Mouse (Mus musculus) embryo, embryonic 10 days (tissue): Measurements from ENCODE around the gene Neurod4.
"Not testable (repeated sequence)": the region's sequence is repeated elsewhere in the genome, so short reads cannot be mapped to it uniquely, and the experiment has no call there.

ENCODE experiments used
- DNase-seq: peaks from one replicate; pipeline ENCODE4 v3.0.0-alpha.2; 2015; ENCODE audit warnings: low spot score

The Neurod4 gene

DNA sequence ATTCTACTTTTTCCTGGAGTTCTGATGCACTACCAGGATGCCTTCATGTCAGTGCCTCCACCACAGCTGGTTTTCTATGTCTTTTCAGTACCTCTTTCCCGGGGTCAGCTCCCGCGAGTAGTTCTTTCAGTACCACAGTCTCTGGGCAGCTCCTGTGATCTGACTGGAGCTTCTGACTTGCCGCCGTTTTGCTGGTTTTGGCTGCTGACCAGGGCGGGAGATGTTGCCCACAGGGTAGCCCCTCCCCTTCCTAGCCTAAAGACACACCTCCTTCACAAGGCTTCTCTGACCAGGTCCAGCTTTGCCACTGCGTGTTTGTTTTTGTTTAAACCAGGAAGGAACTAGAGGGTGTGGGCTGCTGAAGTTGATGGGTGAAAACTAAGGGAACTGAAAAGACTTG is at the start of gene Neurod4:
TSS of gene Neurod4 (minus strand) at position 175 of the 400 bp plus-strand sequence.
- DNase-seq = peak; percentile 83

DNA sequence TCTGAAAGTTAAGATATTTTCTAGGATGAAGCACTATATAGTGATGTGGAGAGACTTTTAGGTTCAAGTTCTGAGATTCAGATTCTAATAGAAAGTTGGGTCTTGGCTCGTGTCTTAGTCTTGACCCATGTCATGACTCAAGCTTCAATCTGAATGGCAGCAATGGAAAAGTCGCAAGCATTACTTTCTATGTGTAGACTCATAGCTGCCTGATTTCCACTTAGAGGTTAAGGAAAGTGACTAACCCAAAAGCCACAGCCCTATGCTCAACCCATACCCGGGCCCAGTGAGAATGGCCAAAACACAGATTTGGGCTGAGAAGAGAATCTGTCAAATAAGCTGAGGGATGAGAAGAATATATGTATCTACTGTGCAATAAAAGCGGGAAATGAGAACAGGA is 44.2 kb upstream of the Neurod4 start:
- DNase-seq = no peak

DNA sequence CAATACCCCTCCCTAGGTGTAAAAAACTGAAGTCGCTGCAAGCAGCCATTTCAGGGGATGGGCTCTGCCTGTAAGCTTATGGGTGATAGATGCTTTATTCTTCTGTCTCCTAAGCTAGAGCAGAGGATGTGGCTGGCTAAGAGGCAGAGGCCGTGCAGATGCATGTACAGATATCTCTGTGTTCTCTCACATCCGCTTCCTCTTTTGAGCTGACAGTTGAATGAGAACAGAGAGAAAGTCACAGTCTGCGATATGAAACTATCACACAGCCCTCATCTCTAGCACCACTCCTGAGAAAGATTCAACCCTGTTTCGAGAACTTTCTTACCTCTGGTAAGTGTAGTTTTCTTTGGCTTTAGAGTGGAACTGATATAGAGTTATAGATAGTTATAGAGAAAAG is 42.6 kb upstream of the Neurod4 start, which contains the start of gene Tespa1:
TSS of gene Tespa1 (plus strand) at position 234 of the 400 bp plus-strand sequence.
- DNase-seq = no peak

DNA sequence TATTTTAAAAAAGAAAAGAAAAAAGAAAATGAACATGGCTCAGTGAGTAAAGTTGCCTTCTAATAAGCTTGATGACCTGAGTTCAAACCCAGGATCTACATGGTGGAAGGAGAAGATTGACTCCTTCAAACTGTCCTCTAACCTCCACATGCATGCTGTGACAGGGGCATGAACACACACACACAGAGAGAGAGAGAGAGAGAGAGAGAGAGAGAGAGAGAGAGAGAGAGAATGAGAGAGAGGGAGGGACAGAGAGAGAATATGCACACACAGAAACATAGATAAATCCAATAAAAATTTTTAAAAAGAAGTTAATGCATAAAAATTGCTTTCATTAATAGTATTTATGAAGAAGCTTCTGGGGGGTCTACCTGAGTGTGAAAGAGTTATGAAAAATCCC is 42.0 kb upstream of the Neurod4 start:
- DNase-seq = no peak

DNA sequence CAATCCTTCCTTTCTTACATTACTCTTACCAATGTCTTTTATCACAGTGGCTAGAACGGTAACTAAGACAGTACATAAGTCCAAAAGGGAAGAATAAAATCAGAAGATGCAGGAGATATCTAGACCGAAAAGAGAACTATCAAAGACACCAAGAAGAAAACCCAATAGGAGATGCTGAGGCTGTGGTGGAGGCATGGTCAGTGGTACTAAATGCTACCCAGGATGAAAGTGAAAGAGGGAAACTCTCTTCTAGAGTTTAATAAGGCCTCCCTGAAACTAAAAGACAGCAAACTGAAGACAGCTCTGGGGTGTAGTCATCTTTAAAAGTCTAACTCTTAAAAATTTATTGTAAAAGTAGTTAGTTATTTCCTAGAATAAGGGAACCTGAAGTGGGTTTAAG is 40.7 kb upstream of the Neurod4 start:
- DNase-seq = no peak

DNA sequence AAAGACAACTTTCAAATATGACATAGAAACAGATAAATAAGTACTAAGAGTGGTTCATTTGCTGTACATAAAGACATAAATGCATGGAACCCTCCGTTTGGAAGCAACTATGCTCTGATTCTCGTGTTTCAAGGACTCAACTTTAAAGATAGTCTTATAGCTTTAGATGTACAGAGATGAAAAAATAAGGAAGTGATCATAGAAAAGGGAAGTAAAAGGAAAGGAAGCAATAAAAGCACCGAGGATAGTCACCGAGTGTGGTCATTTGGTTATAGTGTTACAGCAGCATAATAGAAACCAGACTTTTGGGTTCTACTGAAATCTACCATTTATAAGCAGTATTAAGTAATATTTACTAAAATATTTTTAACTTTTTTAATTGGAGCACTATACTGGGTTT is 38.7 kb upstream of the Neurod4 start:
- DNase-seq = no peak

DNA sequence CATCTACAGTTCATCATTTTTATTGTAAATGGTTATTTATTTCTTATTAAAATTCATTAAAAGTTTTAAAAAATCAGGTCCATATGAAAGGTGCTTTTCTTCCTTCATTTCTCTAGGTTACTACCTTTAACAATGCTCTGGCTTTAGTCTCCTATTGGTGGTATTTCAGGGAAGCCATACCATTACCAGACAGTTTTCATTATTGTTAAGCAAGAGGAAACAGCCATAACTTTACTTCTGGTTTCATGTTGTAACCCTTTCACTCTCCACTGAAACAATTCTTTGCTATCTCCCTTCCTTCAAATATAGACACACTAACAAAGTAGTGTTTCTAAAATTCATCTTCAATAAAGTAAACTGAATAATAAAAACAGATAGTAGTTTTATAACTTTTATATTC is 35.8 kb upstream of the Neurod4 start:
- DNase-seq = no peak

DNA sequence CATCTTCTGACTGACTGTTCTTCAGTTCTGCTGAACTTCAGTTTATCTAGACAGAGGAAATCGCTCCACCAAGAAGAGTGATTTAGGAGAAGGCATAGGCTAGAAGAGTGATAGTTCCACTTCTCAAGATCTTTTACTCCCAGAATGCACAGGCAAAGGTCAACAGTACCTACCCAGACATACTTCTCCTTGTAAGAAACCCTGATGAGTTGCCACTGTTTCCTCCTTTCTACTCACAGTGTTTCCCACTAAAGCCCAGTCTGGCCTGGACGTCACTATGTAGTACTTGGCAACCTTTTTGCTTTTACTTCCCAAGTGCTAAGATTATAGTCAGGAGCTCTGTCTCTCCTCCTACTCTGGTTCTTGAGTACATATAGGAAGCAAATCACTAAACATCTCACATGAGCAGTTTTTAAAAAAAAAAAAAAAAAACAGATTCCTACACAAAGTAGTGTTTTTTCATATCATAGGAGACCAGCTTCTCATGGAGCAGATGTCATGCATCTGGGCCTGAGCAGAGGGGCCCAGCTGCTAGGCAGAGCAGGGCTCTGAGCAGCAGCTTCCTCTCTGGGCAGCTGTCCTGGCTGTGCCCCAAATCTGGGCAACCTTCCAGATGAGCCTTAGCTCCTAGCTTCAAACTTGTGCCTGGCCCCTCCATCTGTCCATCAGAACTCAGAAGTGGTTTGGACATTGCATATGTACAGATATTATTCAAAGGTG is 34.2 kb upstream of the Neurod4 start:
- DNase-seq = no peak

DNA sequence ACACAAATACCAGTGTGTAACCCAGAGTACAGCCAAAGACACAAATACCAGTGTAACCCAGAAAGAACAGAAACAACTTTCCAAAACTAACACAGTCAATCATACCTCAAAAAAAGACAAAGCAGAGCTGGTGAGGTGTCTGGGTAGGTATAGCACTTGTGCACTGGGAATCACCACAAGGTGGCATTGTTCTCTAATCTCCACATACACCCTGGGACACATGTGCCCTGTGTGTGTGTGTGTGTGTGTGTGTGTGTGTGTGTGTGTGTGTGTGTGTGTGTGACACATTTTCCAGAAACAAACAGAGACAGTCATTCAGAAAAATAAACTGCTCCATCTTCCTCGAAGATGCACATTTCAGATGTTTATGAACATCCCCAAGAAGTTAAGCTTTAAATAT is 33.5 kb upstream of the Neurod4 start:
- DNase-seq = peak; percentile 50

DNA sequence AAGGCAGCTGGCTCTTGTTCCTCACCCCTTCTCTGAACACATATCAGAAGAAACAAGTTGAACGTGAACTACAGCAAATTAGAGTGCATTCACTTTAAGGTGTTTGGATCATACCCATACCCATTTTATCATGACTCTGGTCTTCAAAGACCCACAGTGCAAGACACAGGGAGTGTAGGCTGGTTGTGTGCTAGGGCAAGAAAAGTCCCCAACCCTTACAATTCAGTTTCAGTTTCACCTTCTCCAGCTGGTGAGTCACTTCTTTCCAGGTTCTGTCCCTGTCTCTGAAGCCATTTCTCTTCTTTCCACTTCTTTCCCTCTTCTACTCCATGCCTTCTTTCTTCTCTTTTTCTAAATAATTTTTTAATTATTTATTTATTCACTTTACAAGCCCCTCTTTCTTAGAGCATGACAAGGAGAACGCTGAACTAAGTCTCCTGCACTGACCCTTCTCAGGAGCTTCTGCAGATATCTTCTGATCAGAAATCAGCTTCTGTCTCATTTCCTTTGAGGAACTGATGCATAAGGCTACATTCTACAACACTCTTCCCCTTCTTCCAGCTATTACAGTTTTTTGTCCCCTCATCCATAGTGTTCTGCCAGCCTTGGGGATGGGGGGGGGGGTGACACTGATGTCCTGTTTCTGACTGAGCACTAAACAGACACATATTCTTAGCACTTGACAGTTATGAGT is 31.6 kb upstream of the Neurod4 start:
- DNase-seq = no peak

DNA sequence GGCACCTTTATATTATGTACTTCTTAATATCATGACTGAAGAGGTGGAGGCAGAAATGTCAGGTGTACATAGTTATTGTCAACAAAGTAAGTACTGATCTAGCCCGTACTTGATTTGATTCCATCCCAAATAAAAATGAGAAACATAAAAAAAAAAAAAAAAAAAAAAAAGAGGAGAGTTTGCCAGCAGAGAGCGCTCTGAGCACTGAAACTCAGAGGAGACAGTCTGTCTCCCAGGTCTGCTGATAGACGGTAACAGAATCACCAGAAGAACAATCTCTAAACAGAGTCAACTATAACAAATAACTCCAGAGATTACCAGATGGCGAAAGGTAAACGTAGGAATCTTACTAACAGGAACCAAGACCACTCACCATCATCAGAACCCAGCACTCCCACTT is 24.1 kb upstream of the Neurod4 start:
- not testable (repeated sequence) for DNase-seq

DNA sequence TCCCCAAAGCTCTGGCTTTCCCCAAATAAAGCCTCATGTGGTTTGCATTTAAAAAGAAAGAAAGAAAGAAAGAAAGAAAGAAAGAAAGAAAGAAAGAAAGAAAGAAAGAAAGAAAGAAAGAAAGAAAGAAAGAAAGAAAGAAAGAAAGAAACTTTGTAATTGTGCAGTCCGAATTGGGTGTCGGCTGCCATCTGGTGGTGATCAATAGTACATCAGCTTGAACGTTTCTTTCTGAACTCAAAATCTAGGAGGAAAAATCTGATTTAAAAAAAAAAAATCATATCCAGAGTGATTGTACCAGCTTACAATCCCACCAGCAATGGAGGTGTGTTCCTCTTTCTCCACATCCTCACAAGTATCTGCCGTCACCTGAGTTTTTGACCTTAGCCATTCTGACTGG is 18.7 kb upstream of the Neurod4 start:
- DNase-seq = peak; percentile 40

DNA sequence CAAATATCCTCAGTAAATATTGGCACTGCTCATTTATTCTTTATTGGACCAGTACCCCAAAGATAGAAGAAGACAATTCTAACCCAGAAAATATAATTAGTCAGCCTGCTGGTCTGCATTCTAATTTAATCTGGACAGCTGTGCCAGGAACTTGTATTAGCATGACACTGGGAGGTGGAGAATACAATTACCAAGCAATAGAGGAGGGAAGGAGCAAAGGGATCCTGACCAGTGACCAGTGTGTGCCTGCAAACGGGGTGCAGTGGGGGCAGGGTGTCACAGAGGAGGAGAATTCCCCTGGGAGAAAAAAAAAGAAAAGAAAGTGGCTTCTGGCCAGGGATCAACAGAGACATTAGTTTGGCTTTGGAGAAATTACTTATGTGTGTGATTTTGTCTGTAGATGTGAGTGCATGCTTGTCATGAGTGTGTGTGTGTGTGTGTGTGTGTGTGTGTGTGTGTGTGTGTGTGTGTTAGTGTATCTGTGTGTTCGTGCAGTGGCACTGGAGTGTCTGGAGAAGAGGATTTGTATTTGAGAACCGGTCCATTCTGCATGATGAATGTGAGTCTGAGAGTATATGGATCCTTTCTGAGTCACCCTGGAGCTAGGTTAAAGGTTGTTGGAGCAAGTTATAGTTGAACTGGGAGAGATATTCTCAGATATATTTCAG is 13.8 kb upstream of the Neurod4 start:
- DNase-seq = peak; percentile 20

DNA sequence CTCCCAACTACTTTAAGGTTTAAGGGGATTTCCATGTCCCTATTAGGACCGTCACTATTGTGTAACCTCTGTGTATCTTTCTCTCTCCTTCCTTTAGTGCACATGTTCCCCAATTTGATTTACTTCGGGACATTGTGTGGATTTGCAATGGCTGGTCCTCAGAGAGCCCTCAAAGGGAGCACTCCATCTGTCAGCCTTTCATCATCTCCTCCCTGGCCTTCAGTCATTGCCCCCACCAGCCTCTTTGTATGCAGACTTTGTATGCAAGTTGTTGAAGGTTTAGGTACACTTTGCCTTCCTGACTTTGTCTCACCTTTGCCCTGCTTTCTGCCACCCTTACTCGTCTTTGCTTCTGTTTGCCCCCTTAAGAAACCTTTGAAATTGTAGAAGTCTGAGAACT is 8.0 kb upstream of the Neurod4 start:
- DNase-seq = no peak

DNA sequence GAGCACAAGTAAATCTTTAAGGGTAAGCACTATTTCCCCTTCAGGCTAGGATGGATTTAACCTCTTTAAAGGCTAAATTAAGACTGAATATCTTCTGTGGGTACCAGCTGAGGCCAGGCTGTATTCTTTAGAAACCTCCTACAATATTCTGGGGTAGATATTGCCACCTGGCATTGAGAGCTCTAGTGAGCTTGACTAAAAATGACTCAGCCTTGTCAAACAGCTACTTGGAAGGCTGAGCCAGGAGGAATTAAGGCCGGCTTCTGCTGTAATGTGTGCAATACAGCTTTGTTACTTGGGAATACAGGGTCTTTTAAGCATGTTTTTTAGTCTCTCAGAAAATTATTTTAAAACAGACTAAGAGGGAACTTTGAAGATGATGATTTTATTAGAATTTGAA is 7.2 kb upstream of the Neurod4 start:
- DNase-seq = no peak

DNA sequence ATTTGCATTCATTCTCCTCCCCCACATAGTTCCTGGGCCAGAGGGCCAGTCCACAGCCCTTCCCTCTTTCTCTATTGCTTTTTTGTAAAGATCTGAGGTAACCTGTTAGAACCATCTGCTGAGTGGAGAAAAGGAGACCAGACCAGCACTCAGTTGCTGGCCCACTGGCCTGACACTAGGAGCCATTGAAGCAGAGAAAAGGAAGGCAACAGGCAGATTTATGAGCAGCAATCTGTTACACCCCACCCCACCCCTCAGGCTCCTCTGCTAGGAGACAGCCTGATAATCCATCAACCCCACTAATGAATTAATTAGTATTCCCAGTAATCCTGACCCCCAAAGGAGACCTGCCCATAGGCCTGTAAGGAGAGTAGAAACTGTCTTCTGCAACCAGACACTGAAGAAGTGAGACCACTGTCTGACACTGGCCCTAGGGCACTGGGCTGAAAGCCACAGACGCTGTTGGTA is 2.0 kb upstream of the Neurod4 start:
- peak; percentile 50 for DNase-seq

DNA sequence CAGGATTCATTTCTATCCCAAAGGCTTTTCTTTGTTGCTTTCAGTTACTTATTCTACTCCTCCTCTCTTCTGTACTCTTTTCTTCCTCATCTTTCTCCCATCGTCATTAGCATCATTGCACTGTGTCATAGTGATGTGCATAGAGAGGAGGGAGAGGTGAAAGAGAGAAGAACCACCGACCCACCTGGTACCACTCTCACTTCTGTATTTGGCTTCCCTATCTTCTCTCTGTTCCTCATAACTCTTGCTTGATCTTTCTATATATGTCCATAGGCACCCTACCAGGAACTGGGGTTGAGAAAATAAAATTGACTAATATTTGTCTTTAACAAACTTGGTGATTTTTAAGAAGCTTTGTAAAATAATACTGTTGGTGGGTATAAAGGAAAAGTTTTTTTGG is 3.5 kb downstream of the Neurod4 start:
- no peak for DNase-seq

DNA sequence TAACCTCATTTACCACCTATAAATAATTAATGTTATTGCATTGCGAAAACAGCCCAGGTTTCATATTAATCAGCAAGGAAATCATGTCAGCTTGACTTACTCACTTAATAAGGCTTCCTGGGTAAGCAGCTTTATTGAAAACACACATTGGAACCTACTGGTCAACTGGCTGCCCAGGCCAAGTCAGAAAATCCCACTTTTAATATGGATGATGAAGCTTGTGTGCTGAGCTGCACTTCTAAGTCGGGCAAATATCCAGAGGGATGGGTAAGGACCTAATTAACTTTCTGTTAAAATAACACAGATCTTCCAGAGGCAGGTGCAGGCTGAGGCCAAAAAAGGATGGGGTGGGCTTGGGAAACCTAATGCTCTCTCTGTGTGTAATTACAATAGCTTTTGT is 4.3 kb downstream of the Neurod4 start:
- DNase-seq = no peak

DNA sequence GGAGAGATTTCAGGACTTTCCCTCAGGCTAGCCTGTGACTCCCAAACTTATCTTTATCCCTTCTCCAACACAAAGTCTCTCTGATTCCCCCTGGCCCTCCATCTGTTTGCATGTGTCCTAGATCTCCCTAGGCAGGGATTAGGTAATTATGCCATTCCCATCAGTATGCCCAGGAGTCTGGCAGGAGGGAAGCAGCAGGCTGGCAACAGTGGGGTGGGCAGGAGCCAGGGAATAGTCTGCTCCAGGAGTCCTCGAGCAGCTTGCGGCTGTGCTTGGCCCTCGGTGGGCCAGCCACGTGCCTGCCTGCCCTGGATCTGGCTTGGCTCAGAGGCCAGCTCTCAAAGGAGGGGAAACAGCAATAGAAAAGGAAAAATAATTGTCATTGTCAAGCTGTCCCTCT is 16.8 kb downstream of the Neurod4 start:
- no peak for DNase-seq

DNA sequence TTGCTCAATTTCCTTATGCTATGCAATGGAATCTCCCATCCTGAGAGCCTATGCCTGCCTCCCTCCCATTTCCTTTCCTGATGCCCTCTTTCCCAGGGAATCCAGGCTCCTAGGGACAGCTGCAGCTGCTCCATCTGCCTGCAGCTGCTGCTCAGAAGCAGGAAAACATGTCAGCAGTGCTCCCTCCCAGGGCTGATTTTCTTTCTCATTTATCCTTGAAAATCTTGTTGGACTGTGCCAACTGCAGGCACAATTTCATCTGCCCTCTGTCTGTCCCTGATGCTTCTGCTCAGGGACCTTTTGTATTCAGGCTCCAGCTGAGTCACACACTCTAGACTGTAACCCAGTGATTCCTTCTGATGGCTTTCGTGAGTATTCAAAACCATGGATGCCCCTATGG is 20.6 kb downstream of the Neurod4 start:
- DNase-seq = no peak

DNA sequence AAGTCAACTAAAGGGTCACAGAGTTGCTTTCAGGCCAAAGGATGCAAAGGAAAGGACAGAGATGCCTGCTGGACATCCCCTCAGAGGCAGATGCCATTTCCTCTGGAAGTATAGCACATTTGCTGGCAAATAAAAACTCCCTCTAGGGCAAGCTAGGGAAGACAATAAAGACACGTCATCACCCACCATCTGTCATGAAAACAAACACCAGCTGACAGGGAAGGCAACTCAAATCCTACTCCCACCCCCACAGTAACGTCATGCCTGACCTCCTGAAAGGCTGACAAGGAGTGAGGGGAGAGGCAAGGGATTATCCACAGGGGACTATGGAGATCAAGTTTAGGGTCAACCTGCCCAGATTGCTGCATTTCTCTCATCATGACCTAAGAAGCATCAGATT is 35.8 kb downstream of the Neurod4 start:
- peak; percentile 51 for DNase-seq

DNA sequence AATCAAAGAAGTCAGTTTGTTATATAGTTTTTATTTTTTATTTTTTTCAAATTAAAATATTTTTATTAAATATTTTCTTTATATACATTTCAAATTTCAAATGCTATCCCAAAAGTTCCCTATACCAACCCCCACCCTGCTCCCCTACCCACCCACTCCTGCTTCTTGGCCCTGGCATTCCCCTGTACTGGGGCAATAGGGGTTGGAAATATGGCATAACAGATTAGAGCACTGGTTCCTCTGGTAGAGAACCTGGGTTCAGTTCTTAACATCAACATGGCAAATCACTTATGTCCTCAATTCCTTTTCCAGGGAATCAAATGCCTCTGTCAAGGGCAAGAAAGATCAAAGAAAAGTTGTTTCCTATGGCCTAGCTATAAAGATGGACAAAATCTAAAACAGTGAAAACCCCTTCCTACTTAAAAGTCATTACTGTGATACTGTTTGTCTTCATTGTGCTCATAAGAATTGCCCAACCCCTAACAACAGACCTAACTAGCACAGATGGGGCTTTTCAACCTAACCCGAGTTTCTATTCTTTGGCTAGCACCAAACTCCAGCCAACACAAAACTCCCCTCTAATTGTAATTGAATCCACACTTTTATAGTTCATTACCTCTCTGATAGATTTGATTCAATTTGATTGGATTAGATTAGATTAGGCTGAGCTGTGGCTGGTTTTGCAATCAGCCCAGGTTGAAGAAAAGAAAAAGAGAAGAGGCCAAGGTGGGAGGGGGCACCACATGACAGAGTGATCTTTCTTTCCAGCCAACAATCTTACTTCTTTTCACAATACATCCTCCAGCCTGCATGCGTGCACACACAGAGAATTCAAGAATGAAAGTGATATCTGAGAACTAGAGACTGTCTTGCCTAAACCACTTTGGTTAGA is 41.5 kb downstream of the Neurod4 start:
- no peak for DNase-seq
